Mouse (Mus musculus) G1E (cell line): ENCODE measurements around the gene H2al1a. TPM values are rescaled to one million over a fixed set of nuclear protein-coding genes. Genes with fewer than 3 reads are reported as not detected.

Experiments used
- ATAC-seq: 2 replicates; pipeline ENCODE4 v1.8.0; 2016; ENCODE audit warnings: mild to moderate bottlenecking; ENCODE audit not compliant: insufficient number of reproducible peaks, poor library complexity, low FRiP score, severe bottlenecking; ENCODE audit errors: extremely low read depth
- DNase-seq: peaks from one replicate; pipeline ENCODE4 v3.0.0; 2012; ENCODE audit warnings: low spot score
- H3K27me3 ChIP-seq: 2 replicates; pipeline ENCODE4 v1.6.1; 2012; ENCODE audit warnings: mild to moderate bottlenecking, low read length, inconsistent platforms; ENCODE audit not compliant: insufficient read depth
- H3K36me3 ChIP-seq: replicated peaks from 2 replicates; pipeline ENCODE3; 2012; ENCODE audit warnings: mild to moderate bottlenecking, inconsistent platforms
- H3K4me1 ChIP-seq: 2 replicates; pipeline ENCODE4 v1.6.1; 2012; ENCODE audit warnings: low read depth, low read length, inconsistent platforms, mixed read lengths; ENCODE audit not compliant: insufficient read depth
- H3K4me3 ChIP-seq: 2 replicates; pipeline ENCODE4 v1.5.1; 2012; ENCODE audit warnings: low read depth, mild to moderate bottlenecking, inconsistent platforms, low read length, moderate library complexity, mixed read lengths
- H3K9me3 ChIP-seq: replicated peaks from 2 replicates; pipeline ENCODE4 v1.6.1; 2012; ENCODE audit warnings: inconsistent platforms
- CTCF ChIP-seq: IDR thresholded peaks from 2 replicates; pipeline ENCODE4 v1.5.1; 2012; ENCODE audit warnings: low read depth, low read length, inconsistent platforms, mixed read lengths
- GATA1 ChIP-seq: IDR thresholded peaks from 2 replicates; pipeline ENCODE4 v1.6.1; 2012; ENCODE audit warnings: borderline replicate concordance, low read length, inconsistent platforms, mixed read lengths
- GATA2 ChIP-seq: IDR thresholded peaks from 2 replicates; pipeline ENCODE4 v1.6.1; 2012; ENCODE audit warnings: low read depth, low read length, inconsistent platforms, borderline replicate concordance
- POLR2AphosphoS5 ChIP-seq: IDR thresholded peaks from 2 replicates; pipeline ENCODE4 v1.6.1; 2012; ENCODE audit warnings: low read depth, low read length, inconsistent platforms; ENCODE audit not compliant: insufficient replicate concordance
- TAL1 ChIP-seq: conservative IDR thresholded peaks from 2 replicates; pipeline ENCODE4 v1.6.1; 2012; ENCODE audit warnings: low read depth, low read length, inconsistent platforms, mixed read lengths
- polyA plus RNA-seq: library from polyadenylated mRNA; stranded (reverse); fragments of >175 nt; gene quantifications from 2 replicates; pipeline ENCODE4 v1.2.3, GENCODE M21; 2012
- total RNA-seq, 2 experiments: library from RNA; stranded (forward) in 1 of 2; stranded (reverse) in 1 of 2; fragments of 200-1000 nt in 1 of 2; fragments of >200 nt in 1 of 2; fragmentation: Nextera tagmentation in 1 of 2; gene quantifications; 2 replicates each; pipeline ENCODE4 v1.2.3; 2014 to 2017

H2al1a gene
- total and polyA plus RNA-seq, 3 experiments, result not detected

DNA sequence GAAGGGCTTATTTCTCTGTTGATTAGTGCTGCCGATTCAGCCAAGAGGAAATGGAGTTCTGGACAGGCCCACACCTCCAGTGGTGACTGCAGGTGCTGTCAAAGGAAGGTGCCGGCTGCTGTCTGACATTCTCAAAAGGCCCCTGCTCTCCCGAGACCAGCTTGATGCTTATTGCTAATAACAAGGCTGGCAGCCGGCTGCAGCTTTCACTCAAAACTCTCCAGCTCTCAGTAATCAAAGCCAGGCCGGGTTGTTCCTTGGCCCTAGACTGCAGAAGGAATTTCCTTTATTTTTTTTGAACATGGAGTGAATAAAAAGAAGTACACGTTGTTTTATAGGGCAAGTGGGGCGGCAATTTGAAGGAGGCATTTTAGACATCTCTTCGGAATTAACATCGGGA is 46.7 kb downstream of the H2al1a start:
- no peaks in the 10 kb centered on the region for H3K36me3 ChIP-seq
- DNase-seq (no peak), ATAC-seq (no peak)
- no peak overlapping the region for H3K4me3 ChIP-seq
- no peaks in the 10 kb centered on the region for H3K27me3 ChIP-seq
- no peak for TF ChIP-seq POLR2AphosphoS5
- TF ChIP-seq TAL1, result no peak
- TF ChIP-seq GATA1, result no peak
- TF ChIP-seq CTCF, result no peak
- no peak for TF ChIP-seq GATA2
- H3K4me1 ChIP-seq, result no peaks in the 10 kb centered on the region
- no peaks in the 10 kb centered on the region for H3K9me3 ChIP-seq

DNA sequence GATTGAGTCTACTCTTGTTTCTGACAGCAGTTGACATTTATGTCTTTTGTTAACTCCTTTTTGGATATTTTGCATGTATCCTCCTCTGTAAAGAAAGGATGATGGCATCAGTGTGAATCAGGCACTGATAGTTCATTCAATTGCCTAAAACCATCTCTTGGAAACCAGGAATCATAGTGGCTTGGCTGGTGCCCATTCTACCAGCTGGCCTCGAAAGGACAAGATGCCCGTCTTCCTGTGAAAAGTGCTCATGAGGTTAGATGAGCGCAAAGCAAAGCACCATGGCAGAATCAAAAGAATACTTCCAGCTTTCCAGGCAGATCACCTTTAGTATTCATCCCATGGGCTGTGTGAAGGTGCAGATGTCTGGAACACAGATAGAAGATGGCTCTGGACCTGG is 47.7 kb downstream of the H2al1a start:
- Histone ChIP-seq H3K27me3 (no peaks in the 10 kb centered on the region), H3K9me3 (no peaks in the 10 kb centered on the region), H3K4me3 (no peak overlapping the region), H3K36me3 (no peaks in the 10 kb centered on the region), H3K4me1 (no peaks in the 10 kb centered on the region)
- DNase-seq (no peak), ATAC-seq (no peak)
- no peak for TF ChIP-seq GATA1
- TF ChIP-seq POLR2AphosphoS5, result no peak
- no peak for TF ChIP-seq CTCF
- TF ChIP-seq TAL1, result no peak
- TF ChIP-seq GATA2, result no peak

Other genes starting within 250 kb of the H2al1a start
- gene H2al1b, start 3.2 kb downstream of the H2al1a start, total RNA-seq (2014; fragmentation: Nextera tagmentation), result not detected in 2 replicates
- not detected in 2 replicates for gene H2al1b, start 3.2 kb downstream of the H2al1a start, total RNA-seq (2017)
- not detected in 2 replicates for gene H2al1b, start 3.2 kb downstream of the H2al1a start, polyA plus RNA-seq
- gene H2al1c, start 6.4 kb downstream of the H2al1a start, total RNA-seq (2014; fragmentation: Nextera tagmentation), result not detected in 2 replicates
- gene H2al1c, start 6.4 kb downstream of the H2al1a start, total RNA-seq (2017), result not detected in 2 replicates
- not detected in 2 replicates for gene H2al1c, start 6.4 kb downstream of the H2al1a start, polyA plus RNA-seq
- gene H2al1d, start 9.6 kb downstream of the H2al1a start, total RNA-seq (2014; fragmentation: Nextera tagmentation), result not detected in 2 replicates
- not detected in 2 replicates for gene H2al1d, start 9.6 kb downstream of the H2al1a start, total RNA-seq (2017)
- not detected in 2 replicates for gene H2al1d, start 9.6 kb downstream of the H2al1a start, polyA plus RNA-seq
- not detected in 2 replicates for gene H2al1e, start 12.7 kb downstream of the H2al1a start, total RNA-seq (2014; fragmentation: Nextera tagmentation)
- gene H2al1e, start 12.7 kb downstream of the H2al1a start, total RNA-seq (2017), result not detected in 2 replicates
- gene H2al1e, start 12.7 kb downstream of the H2al1a start, polyA plus RNA-seq, result not detected in 2 replicates
- not detected in 2 replicates for gene H2al1f, start 15.9 kb downstream of the H2al1a start, total RNA-seq (2014; fragmentation: Nextera tagmentation)
- not detected in 2 replicates for gene H2al1f, start 15.9 kb downstream of the H2al1a start, total RNA-seq (2017)
- not detected in 2 replicates for gene H2al1f, start 15.9 kb downstream of the H2al1a start, polyA plus RNA-seq
- gene H2al1g, start 19.0 kb downstream of the H2al1a start, total RNA-seq (2014; fragmentation: Nextera tagmentation), result not detected in 2 replicates
- gene H2al1g, start 19.0 kb downstream of the H2al1a start, total RNA-seq (2017), result not detected in 2 replicates
- gene H2al1g, start 19.0 kb downstream of the H2al1a start, polyA plus RNA-seq, result not detected in 2 replicates
- not detected in 2 replicates for gene H2al1h, start 22.2 kb downstream of the H2al1a start, total RNA-seq (2014; fragmentation: Nextera tagmentation)
- not detected in 2 replicates for gene H2al1h, start 22.2 kb downstream of the H2al1a start, total RNA-seq (2017)
- not detected in 2 replicates for gene H2al1h, start 22.2 kb downstream of the H2al1a start, polyA plus RNA-seq
- gene H2al1i, start 25.4 kb downstream of the H2al1a start, total RNA-seq (2014; fragmentation: Nextera tagmentation), result not detected in 2 replicates
- gene H2al1i, start 25.4 kb downstream of the H2al1a start, total RNA-seq (2017), result not detected in 2 replicates
- not detected in 2 replicates for gene H2al1i, start 25.4 kb downstream of the H2al1a start, polyA plus RNA-seq
- gene H2al1j, start 28.6 kb downstream of the H2al1a start, total RNA-seq (2014; fragmentation: Nextera tagmentation), result not detected in 2 replicates
- gene H2al1j, start 28.6 kb downstream of the H2al1a start, total RNA-seq (2017), result not detected in 2 replicates
- gene H2al1j, start 28.6 kb downstream of the H2al1a start, polyA plus RNA-seq, result not detected in 2 replicates